Mouse (Mus musculus) mesoderm, embryonic 11.5 days (tissue): Measurements from ENCODE around the gene Emc6.
A peak's percentile ranks its signal among the peaks of the same experiment; 100 is the strongest.

Experiments used
- DNase-seq: peaks from one replicate; pipeline ENCODE4 v3.0.0-alpha.2; 2012; ENCODE audit warnings: low read depth, low spot score

The Emc6 gene

DNA sequence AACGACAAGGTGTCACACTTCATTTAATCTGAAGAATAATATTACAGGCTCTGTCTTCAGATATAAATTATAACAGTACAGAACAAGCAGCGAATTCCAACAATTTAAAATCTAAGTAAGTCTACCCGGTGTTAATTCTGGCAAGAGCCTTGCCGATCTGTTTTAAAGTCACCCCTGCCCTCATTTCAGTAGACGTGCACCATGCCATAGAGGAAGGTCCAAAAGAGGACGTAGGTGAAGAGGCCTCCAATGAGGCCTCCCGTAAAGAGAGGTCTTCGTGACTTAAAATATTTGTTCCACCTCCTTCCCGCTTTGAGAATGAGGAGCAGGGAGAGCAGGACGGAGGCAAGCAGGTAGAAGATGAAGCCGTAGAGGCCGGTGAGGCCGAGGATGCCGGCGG lies 651 bp downstream of the Emc6 start:
- DNase-seq = no peak

DNA sequence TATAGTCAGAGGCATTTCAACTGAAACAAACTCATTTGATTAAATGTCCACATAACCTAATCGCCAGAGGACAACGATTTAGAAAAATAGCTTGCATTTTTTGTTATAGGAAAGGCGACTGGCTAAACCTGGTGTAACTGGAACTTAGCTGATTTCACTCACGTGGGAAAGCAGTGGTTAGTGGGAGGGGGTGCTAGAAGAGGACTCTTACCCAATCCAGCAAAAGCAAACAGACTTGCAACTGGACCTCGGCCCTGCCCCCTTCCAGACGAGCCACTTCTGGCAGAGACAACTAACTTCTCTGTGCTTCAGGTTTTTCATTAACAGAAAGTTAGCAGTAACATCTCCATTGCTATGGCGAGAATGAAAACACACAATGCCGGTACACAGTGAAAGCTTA lies 1.2 kb downstream of the Emc6 start:
- DNase-seq = no peak

DNA sequence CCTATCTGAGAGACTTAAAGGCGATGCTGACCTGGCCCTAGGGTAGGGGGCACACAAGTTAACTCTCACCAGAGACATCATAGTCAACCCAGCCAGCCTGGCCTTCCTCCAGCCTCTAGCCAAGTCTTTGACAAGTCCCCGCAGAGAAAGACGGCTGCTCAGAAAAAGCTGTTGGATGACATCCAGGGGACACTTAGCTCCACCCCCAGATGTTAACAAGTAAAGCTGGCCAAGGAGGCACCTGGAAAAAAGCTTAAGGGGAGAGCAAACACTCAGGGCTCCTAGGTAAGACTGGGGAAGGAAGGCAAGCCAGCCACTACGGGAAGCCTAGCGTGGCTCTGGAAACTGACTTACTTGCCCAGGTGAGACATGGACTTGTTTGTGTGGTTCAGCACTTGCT lies 4.7 kb downstream of the Emc6 start:
- DNase-seq = no peak

DNA sequence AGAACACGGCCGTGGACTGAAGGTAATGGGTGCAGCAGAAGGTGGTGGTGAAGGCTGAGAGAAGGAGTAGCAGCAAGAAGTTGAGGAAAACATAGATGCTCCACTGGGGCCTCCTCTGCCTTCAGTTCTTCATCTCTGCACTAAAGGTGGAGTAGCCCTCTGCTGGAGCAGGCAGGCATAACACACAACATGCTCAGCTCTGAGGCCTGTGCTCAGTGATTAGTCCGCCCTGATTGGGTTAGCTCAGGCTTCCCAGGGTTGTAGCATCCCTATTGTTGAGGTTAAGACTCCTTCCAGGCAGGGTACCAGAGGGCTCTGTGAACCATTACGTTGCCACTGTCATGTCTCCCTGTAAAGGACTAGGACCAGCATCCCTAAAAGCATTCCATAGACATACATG lies 7.6 kb downstream of the Emc6 start:
- DNase-seq = peak; percentile 60

DNA sequence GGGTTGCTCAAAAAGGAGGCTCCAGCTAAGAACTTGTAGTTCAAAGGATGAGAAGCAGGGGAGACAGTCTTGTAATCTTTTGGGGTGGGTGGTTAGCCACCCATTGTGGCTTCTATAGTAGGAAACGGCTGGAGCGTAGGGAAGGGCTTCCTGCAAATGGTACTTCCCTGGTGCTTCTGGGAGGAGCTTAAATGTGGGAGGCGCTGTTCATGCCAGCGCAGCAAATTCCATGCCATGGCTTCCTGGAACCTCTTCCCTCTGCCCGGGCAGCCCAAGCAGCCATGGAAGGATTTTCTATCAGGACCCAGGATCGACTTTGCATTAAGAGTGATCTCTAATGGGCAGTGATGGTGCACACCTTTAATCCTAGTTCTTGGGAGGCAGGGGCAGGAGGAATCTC lies 8.3 kb downstream of the Emc6 start:
- no peak for DNase-seq

DNA sequence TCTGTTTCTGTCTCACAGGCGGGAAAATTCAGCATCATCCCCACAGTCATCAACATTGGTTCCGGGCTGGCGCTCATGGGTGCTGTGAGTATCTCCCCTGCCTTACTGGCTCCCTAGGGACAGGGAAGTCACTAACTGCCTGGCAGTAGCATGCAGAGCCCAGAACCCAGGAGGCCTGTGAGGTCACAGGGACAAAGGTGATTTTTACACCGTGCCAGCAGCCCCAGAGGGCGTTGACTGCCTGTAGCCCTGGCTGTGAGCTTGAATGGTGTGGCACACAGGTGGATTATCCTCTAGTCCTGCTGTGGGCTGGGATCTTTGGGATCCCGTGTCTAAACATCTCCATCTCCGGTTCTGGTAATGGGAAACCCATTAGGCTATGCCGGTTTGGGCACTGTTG lies 8.8 kb downstream of the Emc6 start:
- DNase-seq = no peak

DNA sequence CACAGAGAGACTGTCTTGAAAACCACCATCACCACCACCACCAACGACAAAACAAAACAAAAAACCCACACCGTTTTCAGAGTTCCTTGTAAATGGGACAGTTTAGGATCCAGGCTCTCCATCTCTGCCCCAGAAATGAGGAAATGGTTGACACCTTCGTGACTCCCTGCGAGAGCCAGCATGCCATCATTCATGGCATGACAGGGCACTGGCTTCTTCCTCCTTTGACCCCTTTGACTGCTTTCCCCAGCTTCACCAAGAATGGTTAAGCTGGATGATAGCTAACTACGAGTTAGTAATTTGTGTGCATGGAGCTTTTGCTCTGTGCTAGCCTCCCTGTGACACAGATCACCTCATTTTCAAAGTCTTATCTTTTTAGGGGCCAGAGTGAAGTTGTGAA lies 14.6 kb downstream of the Emc6 start:
- DNase-seq = no peak

DNA sequence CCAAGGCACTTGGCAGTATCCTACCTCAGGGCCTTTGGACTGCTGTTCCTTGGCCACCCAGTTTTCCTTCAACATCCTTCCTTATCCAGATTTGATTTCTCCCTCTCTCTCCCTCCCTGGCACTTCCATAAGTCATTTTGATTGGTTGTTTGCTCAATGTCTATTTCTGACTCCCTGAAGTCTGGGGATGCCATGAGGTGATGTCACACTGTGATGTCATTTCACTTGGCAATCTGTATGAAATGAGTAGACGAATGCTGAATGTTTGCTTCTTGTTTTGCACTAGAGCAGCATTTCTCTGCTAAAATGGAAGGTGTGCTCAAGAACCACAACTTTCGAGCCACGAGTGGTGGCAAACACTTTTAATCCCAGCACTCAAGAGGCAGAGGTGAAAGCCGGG lies 15.2 kb downstream of the Emc6 start:
- no peak for DNase-seq

DNA sequence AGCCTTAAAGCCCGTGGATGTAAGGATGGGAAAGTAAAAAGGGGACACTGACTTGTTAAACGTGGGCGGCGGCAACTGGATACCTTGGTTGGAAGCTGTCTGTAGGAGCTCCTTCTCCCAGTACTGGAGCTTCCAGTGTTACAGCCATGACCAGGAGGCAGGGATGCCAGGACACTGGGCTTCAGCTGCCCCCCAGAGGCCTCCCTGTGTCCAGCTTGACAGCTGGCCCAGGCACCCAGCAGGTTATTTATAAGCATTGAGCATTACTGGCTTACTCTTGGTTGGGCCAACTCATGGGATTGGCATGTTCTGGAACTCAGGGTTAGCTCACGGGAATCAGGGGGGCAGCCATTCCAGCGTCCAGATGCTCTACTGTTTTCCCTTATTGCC lies 16.0 kb downstream of the Emc6 start:
- peak; percentile 19 for DNase-seq

DNA sequence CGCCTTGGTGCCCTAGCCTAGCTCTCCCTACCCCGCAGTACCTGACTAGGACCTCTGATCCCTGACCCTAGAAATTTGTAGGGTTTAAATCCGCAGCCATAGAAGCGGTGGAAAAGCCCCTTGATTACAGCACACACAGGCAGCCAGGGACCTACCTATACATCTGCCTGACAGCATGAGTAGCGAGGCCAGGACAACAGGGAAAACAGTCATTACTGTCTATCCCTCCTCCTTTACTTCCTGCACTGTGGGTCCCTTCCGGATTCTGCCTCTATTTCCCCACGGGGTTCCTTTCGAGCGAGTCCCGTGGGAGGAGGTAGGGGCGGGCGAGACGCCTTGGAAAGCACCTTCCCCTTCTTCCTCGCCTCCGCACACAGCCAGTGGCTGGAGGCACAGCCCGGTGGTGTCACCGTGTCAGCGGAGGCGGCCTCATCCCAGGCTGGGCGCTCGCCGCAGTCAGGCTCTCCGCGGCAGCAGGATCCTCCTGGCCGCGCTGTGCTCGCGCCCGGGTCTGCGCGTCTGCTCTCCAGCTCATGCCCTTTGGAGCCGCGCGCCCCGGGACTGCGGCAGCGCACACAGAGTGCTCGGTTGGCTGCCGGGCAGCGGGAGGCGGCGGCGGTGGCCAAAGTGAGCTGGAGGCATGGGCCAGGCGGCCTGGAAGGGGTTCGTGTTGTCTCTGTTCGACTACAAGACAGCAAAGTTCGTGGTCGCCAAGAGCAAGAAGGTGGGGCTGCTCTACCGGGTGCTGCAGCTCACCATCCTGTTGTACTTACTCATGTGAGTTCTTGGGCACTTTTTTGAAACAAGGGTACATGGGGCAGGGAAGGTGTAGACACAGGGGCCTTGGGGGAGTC lies 16.7 kb downstream of the Emc6 start, which contains the start of gene P2rx5:
Gene P2rx5, plus strand, starts transcription at position 465 of the 854 bp plus-strand sequence.
- peak; percentile 49 for DNase-seq

DNA sequence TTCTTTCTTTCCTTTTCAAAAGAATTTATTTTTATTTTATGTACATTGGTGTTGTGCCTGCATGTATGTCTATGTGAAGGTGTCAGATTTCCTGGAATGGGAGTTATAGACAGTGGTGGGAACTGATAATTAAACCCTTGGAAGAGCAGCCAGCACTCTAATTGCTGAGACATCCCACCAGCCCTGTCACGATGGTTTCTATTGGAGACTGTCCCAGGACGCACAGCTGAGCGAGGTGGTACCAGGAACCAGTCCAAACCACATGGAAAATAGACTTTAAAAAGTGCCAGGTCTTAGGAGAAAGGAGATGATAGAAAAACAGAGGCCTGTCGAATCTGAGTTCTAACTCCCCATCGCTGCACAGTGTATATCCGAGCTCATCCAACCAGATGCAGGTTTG lies 21.8 kb downstream of the Emc6 start:
- DNase-seq = no peak

DNA sequence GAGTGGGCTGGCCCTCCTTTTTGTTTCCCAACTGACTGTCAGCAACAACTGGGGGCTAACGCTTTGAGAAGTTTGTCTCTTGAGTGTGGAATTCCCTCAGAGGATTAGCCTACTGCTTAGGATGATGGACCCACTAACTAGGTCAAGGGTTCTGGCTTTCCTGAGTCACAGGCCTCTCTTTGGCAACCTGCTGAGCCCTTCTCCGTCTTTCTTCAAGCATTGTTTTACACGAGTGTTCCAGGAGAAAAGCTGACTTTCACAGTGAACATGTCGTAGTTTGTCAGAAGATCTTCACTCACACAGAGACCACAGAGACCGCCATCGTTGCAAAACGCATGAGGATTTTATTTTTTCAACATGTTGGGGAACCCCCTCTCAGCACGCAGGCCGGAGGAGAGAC lies 28.6 kb downstream of the Emc6 start:
- no peak for DNase-seq

DNA sequence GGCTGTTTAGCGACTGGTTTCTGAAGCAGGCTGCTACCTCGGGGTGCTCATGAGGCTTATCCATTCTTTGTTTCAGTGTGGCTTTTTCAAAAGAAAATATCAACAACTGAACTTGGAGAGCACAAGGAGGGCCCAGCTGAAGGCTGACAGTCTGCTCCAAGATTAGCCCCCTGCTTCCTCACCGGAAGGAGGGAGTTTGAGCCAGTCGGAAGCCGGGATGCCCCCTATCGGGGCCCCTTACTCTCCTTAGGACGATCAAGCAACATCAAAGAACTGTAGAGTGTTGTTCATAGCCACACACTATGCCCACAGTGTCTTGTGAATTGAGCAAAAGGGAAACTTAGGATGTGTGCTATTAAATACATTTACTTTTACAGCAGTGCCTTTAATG lies 29.9 kb downstream of the Emc6 start:
- DNase-seq = no peak

DNA sequence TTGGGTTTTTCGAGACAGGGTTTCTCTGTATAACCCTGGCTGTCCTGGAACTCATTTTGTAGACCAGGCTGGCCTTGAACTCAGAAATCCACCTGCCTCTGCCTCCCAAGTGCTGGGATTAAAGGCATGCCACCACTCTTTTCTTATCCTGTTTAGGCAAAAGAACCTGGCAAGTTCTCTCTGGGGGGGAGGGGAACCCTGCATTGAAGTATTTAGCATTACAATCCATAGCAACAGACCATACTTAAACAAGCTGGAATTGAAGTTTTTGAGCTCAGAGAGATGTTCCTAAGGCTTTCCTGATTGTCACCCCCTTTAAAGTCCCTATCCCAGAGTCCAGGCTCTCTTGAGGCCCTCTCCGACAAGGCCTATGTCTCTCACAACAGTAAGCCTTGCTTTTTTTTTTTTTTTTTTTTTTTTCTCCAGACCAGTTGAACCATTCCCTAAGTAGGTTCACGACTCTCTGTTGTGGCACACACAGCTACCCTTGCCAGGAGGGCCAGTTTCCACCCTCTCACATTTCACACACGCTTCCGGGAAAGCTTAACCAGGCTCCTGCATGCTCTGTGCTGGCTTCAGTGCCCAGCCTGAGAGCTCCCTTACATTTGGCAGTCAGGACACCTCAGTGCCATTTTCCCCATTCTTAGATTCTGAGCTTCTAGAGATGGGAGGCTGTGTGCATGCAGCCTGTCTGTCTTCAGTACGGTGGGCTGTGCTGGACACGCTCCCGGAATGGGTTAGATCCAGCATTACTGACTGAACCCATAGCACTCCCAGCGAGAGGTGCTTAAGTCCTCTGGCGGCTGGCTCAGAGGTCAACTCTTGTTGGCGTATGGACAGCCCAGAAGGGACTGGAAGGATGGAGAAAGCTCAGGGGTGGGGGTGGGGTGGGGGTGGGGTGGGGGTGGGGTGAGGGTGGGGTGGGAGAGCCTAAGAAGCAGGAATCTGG lies 30.5 kb downstream of the Emc6 start:
- no peak for DNase-seq

DNA sequence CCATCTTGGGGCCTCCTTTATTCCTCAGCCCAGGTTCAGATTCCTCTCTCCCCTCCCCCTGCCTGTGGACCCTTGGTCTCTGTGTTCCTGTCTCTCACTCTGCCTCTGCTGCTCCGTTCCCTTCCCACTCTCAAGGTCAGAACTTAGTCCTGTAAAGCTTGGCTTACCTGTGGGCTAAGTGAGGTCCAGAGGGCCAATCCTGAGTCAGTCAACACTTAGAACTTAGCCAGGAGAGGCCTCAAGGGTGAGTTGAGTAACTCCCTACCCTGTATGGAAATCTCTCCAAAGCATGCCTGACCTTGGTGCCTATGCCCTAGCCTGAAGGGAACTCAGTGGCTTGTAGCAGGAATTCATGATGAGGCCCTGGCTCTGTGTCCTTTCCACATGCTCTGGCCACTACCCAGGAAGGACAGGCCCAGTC lies 32.6 kb downstream of the Emc6 start:
- no peak for DNase-seq

DNA sequence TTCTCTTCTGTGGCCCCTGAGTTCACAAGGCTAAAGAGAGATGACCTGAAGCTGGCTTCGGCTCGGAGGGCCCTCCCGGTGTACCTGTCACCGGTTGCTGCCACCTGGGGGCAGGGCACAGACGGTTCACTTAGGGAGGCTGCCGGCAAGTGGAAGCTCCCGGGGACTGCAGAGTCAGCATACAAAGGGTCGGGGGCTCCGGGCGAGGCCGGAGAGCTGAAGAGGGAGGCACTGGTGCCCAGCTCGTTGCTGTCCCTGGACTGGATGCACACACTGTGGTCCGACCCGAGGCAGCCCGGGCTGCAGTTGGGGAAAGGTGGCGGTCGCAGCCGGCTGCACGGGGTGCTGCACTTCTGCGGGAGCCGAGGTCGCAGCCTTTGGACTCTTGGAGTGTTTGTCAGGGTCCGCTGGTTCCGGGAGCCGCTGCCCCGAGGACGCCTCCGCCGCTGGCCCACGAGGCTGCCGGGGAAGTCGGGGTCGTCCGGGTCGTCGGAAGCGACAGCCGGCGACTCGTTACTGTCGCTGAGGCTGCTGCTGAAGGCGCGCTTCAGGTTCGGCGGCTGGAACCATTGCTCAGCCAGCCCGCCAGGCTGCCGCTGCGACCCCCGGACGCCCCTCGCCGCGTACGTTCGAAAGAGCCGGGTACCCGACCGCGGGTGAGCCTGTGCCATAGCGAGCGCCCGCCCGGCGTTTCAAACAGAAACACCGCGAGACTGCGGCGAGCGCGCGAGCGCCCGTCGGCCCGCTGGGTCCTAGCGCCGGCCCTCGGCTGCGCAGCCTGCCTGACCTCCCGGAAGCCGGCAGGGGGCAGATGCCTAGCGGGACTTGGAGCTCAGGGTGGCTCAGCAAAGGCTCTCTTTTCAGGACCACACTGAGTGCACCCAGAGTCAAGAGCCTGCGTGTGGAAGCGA lies 39.0 kb downstream of the Emc6 start, which contains the start of gene Haspin:
Gene Haspin, minus strand, starts transcription at position 704 of the 911 bp plus-strand sequence.
- peak; percentile 94 for DNase-seq

DNA sequence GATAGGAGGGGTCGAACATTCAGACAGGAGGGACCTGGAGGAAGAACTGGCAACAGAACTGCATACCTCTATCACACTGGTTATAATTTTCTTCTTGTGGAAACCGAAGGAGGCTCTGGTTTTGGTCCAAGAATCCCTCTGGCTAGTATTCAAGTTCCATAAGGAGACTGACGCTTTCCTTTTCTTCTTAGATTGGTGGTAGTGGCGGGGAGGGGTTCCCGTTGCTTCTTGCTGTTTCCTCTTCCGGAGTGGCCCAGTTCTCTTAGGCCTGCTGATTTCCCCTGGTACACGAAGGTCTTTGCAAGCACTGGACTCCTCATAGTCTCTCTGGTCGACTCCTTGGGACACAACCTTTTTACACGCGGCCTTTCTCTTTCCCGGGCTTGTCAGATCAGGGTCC lies 39.7 kb downstream of the Emc6 start:
- no peak for DNase-seq

DNA sequence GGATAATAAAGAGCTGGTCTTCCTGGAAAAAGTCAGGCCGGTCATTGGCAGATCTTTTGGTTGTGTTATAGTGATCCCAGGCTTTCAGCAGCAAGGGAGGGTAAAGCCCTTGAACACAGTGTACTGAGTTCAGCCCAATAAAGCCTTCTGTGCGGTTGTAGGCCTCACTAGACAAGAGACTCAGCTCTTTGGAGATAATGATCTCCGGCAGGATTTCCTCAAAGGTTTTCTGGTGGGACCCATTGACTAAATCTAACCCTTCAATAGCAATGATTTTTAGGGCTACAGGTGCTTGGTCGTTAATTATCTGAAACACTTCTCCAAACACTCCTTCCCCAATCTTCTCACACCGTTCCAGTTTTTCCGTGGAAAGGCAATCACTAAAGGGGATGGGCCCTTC lies 40.2 kb downstream of the Emc6 start:
- DNase-seq = no peak

DNA sequence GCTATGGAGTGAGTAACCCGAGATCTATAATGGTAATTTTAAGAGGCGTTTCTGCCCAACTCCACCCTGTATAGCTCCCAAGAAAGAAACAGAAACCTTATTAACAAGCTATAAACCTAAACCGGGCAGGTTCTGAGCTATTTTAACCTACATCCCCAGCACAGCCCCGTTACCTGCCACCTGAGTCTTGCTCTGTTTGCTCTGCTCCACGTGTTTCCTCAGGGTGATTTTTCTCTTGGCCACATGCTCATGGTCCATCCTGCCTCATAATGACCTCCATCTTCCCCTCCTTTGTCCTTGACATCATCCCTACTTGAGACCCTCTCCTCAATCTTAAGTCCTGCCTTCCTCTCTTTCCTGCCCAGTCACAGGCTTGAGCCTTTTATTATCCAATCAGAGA lies 42.6 kb downstream of the Emc6 start:
- no peak for DNase-seq

DNA sequence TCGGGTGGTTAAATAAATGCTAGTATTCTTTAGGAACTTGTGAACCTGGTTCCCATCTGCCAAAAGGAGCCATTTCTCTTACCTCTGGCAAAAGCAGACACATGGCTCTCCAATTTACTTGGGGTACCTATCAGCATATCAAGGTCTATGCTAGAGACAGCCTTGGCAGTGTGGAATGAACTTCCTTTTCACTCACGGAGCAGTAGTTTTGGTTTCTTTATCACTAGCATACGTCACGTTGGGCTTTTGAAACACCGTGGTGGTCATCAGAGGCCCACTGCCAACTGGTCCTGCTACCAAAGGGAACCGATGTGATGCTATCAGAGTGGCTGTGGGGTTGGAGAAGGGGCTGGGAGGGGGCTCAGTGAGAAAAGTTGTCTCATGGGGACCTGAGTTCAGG lies 43.8 kb downstream of the Emc6 start:
- no peak for DNase-seq

DNA sequence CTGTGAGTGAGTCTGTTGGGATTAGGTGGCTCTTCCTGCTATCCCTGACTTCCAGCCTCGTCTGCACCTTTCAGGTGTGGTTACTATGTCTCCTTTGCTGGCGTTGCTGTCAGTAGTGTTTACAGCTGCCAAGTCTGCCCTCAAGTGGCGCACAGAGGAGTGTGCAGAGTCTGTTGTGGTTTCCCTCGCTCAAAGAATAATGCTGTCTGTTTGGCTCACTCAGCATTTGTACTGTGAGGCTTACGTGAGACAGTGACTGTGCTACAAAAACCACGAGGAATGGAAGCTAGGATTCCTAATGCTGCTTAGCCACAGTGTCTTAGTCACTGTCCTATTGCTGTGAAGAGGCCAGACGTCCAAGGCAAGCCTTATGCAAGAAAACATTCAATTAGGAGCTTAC lies 45.8 kb downstream of the Emc6 start:
- DNase-seq = no peak

DNA sequence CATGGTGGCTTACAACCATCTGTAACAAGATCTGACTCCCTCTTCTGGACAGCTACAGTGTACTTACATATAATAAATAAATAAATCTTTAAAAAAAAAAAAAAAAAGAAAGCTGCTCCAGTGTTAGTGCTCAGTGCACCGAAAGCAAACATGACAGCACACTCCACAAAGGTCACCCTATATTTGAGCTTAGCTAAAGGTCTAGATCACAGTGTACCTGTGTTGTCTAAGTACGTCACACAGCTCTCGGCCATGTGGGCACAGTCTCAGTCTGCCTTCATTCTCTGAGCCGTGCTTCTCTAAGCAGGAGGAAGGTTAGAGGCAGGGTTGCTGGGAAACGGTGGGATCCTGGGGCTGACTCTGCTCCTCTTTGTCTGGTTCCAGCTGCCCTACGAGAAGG lies 50.3 kb downstream of the Emc6 start:
- no peak for DNase-seq
